22 mouse cellular contexts compared by ENCODE assay signal in genomic region chr9:29888712-29889111, GRCm38 (mm10).
A peak's percentile ranks its signal among the peaks of the same experiment; 100 is the strongest.
DNase-seq lines count a peak whose midpoint lies in the region; ATAC-seq and TF ChIP-seq lines count a peak whose summit lies in the region.
"Had no signal": no experiment of that assay in that cellular context is flagged by ENCODE, and none has a peak within 500 bp of the region (broad histone marks: within the 10 kb centered on the region; RNA-seq: fewer than 3 reads in every experiment).

No protein-coding gene starts in this region.

- no peak for TF ChIP-seq CTCF in MEL (IDR thresholded peaks at IDR 0.05 in 2 of 3, conservative IDR thresholded peaks at IDR 0.05 in 1 of 3; ENCODE audit: control insufficient read depth in 1 of 3, insufficient read depth in 1 of 3, low read depth in 2 of 3, low read length in 3 of 3, poor library complexity in 1 of 3, severe bottlenecking in 1 of 3)
- TF ChIP-seq CTCF in forebrain, postnatal 0 days (IDR thresholded peaks at IDR 0.05; ENCODE audit: low read depth), result no peak

- no peaks in the 10 kb centered on the region for H3K9me3 ChIP-seq in MEL (replicated peaks; ENCODE audit: insufficient read depth, low read length)
- H3K9me3 ChIP-seq in forebrain, postnatal 0 days (ENCODE audit: low read length), result no peaks in the 10 kb centered on the region
- H3K9me3 ChIP-seq: embryonic facial prominence, embryonic 10.5 days; embryonic facial prominence, embryonic 12.5 days; forebrain, embryonic 13.5 days; forebrain, embryonic 15.5 days had no signal

- no peaks in the 10 kb centered on the region for H3K27me3 ChIP-seq in MEL (ENCODE audit: control insufficient read depth in 1 of 2, insufficient read depth in 2 of 2, low read length in 2 of 2)
- H3K27me3 ChIP-seq in forebrain, postnatal 0 days (ENCODE audit: insufficient read depth, low read length), result no peaks in the 10 kb centered on the region
- H3K27me3 ChIP-seq: CH12.LX; embryonic facial prominence, embryonic 12.5 days; forebrain, embryonic 13.5 days; forebrain, embryonic 15.5 days had no signal

- no peak overlapping the region for H3K4me3 ChIP-seq in MEL (ENCODE audit: control insufficient read depth in 1 of 2, insufficient read depth in 1 of 2, low read depth in 2 of 2, low read length in 2 of 2)
- no peak overlapping the region for H3K4me3 ChIP-seq in forebrain, postnatal 0 days (ENCODE audit: low read depth, low read length)
- H3K4me3 ChIP-seq: embryonic facial prominence, embryonic 10.5 days; embryonic facial prominence, embryonic 12.5 days; forebrain, embryonic 13.5 days; forebrain, embryonic 15.5 days had no signal

- H3K9ac ChIP-seq in MEL (ENCODE audit: control insufficient read depth, low read depth, low read length, poor library complexity, severe bottlenecking), result no peak overlapping the region
- no peak overlapping the region for H3K9ac ChIP-seq in forebrain, postnatal 0 days
- H3K9ac ChIP-seq: embryonic facial prominence, embryonic 12.5 days; forebrain, embryonic 13.5 days; forebrain, embryonic 15.5 days had no signal

- WGBS in forebrain, postnatal 0 days, result 86% methylated on average over 3 of the region's 3 CpGs

- no peak for TF ChIP-seq RAD21 in MEL (IDR thresholded peaks at IDR 0.05; ENCODE audit: low read depth, low read length)

- no peaks in the 10 kb centered on the region for H3K36me3 ChIP-seq in MEL (ENCODE audit: control insufficient read depth in 1 of 2, insufficient read depth in 2 of 2, low read length in 2 of 2)
- H3K36me3 ChIP-seq in forebrain, postnatal 0 days (ENCODE audit: insufficient read depth), result no peaks in the 10 kb centered on the region
- H3K36me3 ChIP-seq: embryonic facial prominence, embryonic 10.5 days; embryonic facial prominence, embryonic 12.5 days; forebrain, embryonic 15.5 days; G1E had no signal

- ATAC-seq in granulocyte monocyte progenitor cell, adult 5-6 weeks (replicated peaks; ENCODE audit: poor library complexity, severe bottlenecking), result peak; percentile 90
- ATAC-seq in megakaryocyte progenitor cell, adult 5-6 weeks (replicated peaks; ENCODE audit: poor library complexity), result peak; percentile 93
- no peak for ATAC-seq in forebrain, postnatal 0 days
- ATAC-seq: CD4-positive, CD25-positive, alpha-beta regulatory T cell, adult 4 months; forebrain, embryonic 13.5 days; forebrain, embryonic 15.5 days had no signal

- peak; percentile 1 for DNase-seq in MEL (ENCODE audit: low read depth, low spot score)
- DNase-seq in forebrain, postnatal 0 days, result no peak
- no peak for DNase-seq in frontal cortex, postnatal 25 days (ENCODE audit: low spot score in 2 of 2)
- DNase-seq: adrenal gland, adult 2 months; adrenal gland, postnatal 10 days; adrenal gland, postnatal 25 days; B cell, adult 2 months; cerebellum, adult 11 months; cerebellum, adult 18-20 months; cerebellum, adult 8-10 months; cerebellum, adult 9-11 months; cerebellum, postnatal 14 days; cerebellum, postnatal 36 days had no signal

- no peak for TF ChIP-seq POLR2A in MEL (IDR thresholded peaks at IDR 0.05; ENCODE audit: control insufficient read depth in 1 of 2, insufficient read depth in 1 of 2, low read depth in 1 of 2, low read length in 2 of 2, poor library complexity in 1 of 2)

- H3K79me2 ChIP-seq in MEL (ENCODE audit: control insufficient read depth, insufficient read depth, low read length, poor library complexity), result no peaks in the 10 kb centered on the region

- no peak overlapping the region for H3K4me2 ChIP-seq in forebrain, postnatal 0 days (ENCODE audit: low read depth)
- H3K4me2 ChIP-seq: embryonic facial prominence, embryonic 12.5 days; forebrain, embryonic 13.5 days; forebrain, embryonic 15.5 days had no signal

- H3K27ac ChIP-seq in MEL (ENCODE audit: control insufficient read depth, low read depth, low read length), result no peak overlapping the region
- H3K27ac ChIP-seq in forebrain, postnatal 0 days (ENCODE audit: low read depth, low read length), result no peak overlapping the region
- H3K27ac ChIP-seq: embryonic facial prominence, embryonic 10.5 days; embryonic facial prominence, embryonic 12.5 days; forebrain, embryonic 13.5 days; forebrain, embryonic 15.5 days had no signal

- no peaks in the 10 kb centered on the region for H3K4me1 ChIP-seq in MEL (ENCODE audit: control insufficient read depth in 1 of 2, insufficient read depth in 2 of 2, low read length in 2 of 2)
- H3K4me1 ChIP-seq in forebrain, postnatal 0 days (ENCODE audit: insufficient read depth), result no peaks in the 10 kb centered on the region
- H3K4me1 ChIP-seq: embryonic facial prominence, embryonic 10.5 days; embryonic facial prominence, embryonic 12.5 days; forebrain, embryonic 13.5 days; forebrain, embryonic 15.5 days had no signal

- TF ChIP-seq EP300 in MEL (IDR thresholded peaks at IDR 0.05; ENCODE audit: low read depth in 1 of 2, low read length in 2 of 2), result no peak

TF ChIP-seq in MEL, 35 proteins besides CTCF, POLR2A, EP300 and RAD21:
- TF ChIP-seq RCOR1 (IDR thresholded peaks at IDR 0.05; ENCODE audit: low read depth, low read length) (no peak), JUND (IDR thresholded peaks at IDR 0.05; ENCODE audit: low read depth, low read length) (no peak)
TF ChIP-seq in MEL: peak in this region for 0.
